Mouse (Mus musculus) thymus, postnatal 14 days (tissue): Measurements from ENCODE around the gene Fam162b.

Experiments used
- DNase-seq: peaks from one replicate; pipeline ENCODE4 v3.0.0; 2021

Gene Fam162b

GRCm38 (mm10) chr10:51590139-51590574 is at the start of gene Fam162b:
Gene Fam162b, minus strand, starts transcription at chr10:51590517.
- no peak for DNase-seq

GRCm38 (mm10) chr10:51631411-51632136 is 41.3 kb upstream of the Fam162b start, which contains the start of gene Gprc6a:
Gene Gprc6a, minus strand, starts transcription at chr10:51631461.
- DNase-seq: no peak

- DNase-seq: no peak
These were observed 30.9 kb upstream of the Fam162b start for GRCm38 (mm10) chr10:51621193-51621592.

- no peak for DNase-seq
These were observed 29.8 kb upstream of the Fam162b start for GRCm38 (mm10) chr10:51620126-51620525.

GRCm38 (mm10) chr10:51618538-51618937 is 28.2 kb upstream of the Fam162b start:
- DNase-seq: no peak

GRCm38 (mm10) chr10:51614826-51615590 is 24.7 kb upstream of the Fam162b start:
- DNase-seq: no peak

GRCm38 (mm10) chr10:51613421-51613820 is 23.1 kb upstream of the Fam162b start:
- DNase-seq: no peak

GRCm38 (mm10) chr10:51611969-51612682 is 21.8 kb upstream of the Fam162b start:
- no peak for DNase-seq

GRCm38 (mm10) chr10:51609741-51610425 is 19.6 kb upstream of the Fam162b start:
- no peak for DNase-seq

GRCm38 (mm10) chr10:51596928-51597635 is 6.8 kb upstream of the Fam162b start:
- no peak for DNase-seq

GRCm38 (mm10) chr10:51595001-51595931 is 4.9 kb upstream of the Fam162b start:
- no peak for DNase-seq

- no peak for DNase-seq
These were observed 1.3 kb upstream of the Fam162b start for GRCm38 (mm10) chr10:51591574-51591973.

- no peak for DNase-seq
These were observed 5.4 kb downstream of the Fam162b start for GRCm38 (mm10) chr10:51584919-51585318.

- DNase-seq: no peak
These were observed 5.9 kb downstream of the Fam162b start for GRCm38 (mm10) chr10:51584378-51584777.

- DNase-seq: no peak
These were observed 18.9 kb downstream of the Fam162b start for GRCm38 (mm10) chr10:51571225-51571996.

GRCm38 (mm10) chr10:51556005-51556404 is 34.3 kb downstream of the Fam162b start:
- DNase-seq: no peak

- DNase-seq: peak; percentile 46
These were observed 36.8 kb downstream of the Fam162b start for GRCm38 (mm10) chr10:51553348-51554123.
